Mouse (Mus musculus): ENCODE results near the gene Platr25.
A peak's percentile ranks its signal among the peaks of the same experiment; 100 is the strongest.
"Not testable (repeated sequence)": the region's sequence is repeated elsewhere in the genome, so short reads cannot be mapped to it uniquely, and the experiment has no call there.

- peak; percentile 32; the same call in 1 of the 2 replicates for TF ChIP-seq CTCF (IDR thresholded peaks at IDR 0.05; ENCODE audit: low read depth, low read length)
- not testable (repeated sequence) for TF ChIP-seq TAL1 (conservative IDR thresholded peaks at IDR 0.05; ENCODE audit: low read depth, low read length); POLR2AphosphoS5 (IDR thresholded peaks at IDR 0.05; ENCODE audit: insufficient replicate concordance, low read depth, low read length); GATA1 (IDR thresholded peaks at IDR 0.05; ENCODE audit: borderline replicate concordance, low read length); GATA2 (IDR thresholded peaks at IDR 0.05; ENCODE audit: borderline replicate concordance, low read depth, low read length)
These were observed 133.4 kb downstream of the Platr25 start for GRCm38 (mm10) chr13:62627071-62627470.
